Mouse (Mus musculus) heart, adult 18-20 months (tissue): ENCODE results near the gene Oas2. TPM values are rescaled to one million over a fixed set of nuclear protein-coding genes. Genes with fewer than 3 reads are reported as not detected.
A peak's percentile ranks its signal among the peaks of the same experiment; 100 is the strongest.
"Not testable (repeated sequence)": the region's sequence is repeated elsewhere in the genome, so short reads cannot be mapped to it uniquely, and the experiment has no call there.

Experiments
- DNase-seq, 2 experiments: peaks; one replicate each; pipeline ENCODE4 v3.0.0; 2021 to 2022; ENCODE audit warnings: mixed read lengths in 1 of 2
- long read RNA-seq, 2 experiments: library from polyadenylated mRNA; stranded (forward); transcript quantifications; one replicate each; pipeline ENCODE4 v2.0.0; 2021
- total RNA-seq, 2 experiments: library from RNA; stranded (reverse); gene quantifications; 2 replicates each; pipeline ENCODE4 v1.2.3; 2021

Oas2 gene
- total RNA-seq, result 1 to 10 TPM; 1.1 to 1.2 TPM
- long read RNA-seq, experiment 1, result 0 reads
- long read RNA-seq, experiment 2, result 0 reads

DNA sequence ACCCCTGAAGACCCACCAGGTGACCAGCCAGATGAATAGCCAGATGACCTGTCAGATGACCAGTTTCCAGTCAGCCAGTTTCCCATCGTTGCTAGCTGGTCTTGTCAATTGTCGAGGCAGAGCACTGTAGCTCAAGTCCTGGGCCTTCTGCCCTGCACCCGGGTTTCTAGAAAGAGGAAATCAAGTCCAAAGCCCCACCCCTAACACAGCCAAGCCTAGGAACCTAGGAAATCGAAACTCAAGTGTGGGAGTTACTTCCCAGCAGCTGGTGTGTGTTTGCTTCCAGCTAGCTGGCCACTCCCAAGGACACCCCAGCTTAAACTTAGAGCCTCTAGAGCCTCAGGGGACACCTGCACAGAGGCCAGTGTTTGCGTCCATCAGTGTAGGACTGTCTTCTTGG is at the start of gene Oas2:
Gene Oas2, minus strand, starts transcription at position 166 of the 400 bp plus-strand sequence.
- DNase-seq, result peak; percentile 22 to 64

DNA sequence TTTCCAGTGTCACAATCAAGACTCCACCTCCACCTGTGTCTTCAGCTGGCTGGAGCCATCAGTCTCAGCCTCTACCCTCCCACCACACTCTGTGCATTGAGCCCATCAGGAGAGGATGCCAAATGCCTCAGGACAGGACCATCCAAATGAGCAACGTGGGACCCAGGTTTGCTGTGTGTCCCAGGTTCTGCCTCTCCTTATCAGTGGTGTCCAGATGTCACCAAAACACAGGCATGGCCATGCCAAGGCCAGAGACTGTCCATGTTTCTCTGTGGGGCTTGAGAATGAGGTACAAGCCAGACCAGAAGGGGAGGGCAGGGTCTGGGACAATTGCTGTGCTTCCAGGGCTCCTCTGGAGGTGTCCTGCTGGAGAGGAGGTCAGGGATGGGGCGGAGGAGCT is 49.3 kb upstream of the Oas2 start:
- not testable (repeated sequence) for DNase-seq

DNA sequence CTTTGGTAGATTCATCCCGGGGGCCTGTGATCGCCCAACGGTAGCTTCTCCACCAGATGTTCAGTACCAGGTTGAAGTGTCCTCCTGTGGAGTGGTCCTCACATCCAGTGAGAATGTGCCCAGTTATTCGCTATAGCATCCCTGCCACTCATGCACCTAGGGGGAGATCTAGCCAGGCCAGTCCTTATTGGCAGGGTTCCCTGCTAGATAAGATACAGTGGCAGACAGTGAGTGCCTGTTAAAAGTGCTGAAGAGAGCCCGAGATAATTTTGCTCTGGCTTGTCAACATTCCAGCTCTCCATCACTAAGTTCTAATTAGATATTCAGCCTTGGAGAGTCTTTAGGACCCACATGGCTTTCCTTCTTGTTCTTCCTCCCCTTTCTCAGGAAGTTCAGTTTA is 48.5 kb upstream of the Oas2 start:
- not testable (repeated sequence) for DNase-seq

DNA sequence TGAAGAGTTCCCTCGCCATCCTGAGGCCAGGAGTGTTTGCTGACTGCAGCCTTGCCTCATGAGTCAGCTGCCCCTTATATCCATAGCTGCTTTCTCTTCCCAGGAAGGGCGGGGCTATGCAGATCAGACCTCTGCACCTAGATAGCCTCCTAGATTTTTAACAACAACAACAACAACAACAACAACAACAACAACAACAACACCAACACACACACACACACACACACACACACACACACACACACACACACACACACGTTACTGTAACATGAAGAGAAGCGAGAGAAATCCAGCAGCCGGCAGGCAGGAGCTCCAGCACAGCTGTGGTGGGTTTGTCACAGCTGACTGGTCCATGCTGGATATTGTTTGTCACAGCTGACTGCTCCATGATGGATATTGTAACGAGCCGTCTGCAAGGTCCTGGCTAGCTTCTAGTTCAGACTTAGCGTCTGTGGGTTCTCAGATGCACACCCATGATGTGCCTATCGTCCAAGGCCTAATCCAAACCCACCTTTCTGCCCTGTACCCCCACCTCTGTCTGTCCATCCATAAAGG is 45.9 kb upstream of the Oas2 start, which contains the start of gene Oas1e:
Gene Oas1e, minus strand, starts transcription at position 51 of the 555 bp plus-strand sequence.
- not testable (repeated sequence) for DNase-seq

DNA sequence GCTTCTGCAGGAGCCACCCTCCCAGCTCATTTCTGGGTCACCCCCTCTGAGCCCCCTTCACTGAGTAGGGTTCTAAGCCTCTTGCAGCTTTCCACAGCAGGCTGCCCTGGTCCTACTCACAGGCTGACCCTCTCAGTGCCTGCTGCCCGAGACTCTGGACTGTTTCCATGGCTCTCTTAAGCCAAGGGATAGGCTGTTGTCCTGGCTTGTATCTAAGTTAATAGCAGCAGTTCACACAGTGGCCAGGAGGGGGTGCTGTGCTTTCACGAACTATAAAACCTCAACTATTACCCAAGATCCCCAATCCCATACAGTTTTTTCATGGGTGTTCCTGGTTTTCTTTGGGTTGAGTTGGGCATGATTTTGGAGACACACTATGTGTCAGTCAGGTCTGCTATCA is 43.4 kb upstream of the Oas2 start:
- DNase-seq, result peak in 1 of 2 experiments; percentile 71

DNA sequence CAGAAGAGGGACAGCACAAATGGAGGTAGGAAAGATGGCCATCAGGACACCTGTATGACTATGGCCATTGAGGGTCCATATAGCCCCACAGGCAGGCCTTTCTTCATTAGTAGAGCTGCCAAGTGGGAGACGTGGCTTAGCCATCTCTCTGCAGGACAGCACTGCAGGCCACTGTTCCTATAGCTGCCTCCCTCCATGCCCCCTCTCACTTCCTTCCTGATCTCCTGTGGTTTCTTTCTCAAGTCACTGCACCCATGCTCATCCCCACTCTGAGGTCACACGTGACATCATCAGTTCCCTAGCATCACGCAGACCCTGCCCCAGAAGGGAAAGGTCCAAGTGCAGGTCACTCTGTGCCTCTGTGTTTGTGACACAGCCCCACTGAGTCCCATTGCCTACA is 37.4 kb upstream of the Oas2 start:
- DNase-seq, result no peak

DNA sequence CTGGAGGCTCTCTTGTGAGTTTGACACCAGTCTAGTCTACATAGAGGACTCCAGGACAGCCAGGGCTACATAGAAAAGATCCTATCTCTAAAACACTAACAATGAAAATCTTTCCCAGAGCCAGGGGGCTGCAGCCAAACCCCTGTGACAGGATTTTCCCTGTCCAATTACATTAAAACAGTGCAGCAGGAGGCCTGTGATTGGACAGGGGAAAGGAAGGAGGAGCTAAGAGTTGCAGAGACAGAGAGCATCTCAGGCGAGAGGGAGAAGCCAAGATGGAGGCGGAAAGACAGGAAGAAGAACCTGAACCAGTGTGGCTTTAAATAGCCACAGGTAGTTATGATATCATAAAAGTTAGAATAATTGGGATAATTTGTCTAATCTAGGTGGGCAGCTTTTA is 32.8 kb upstream of the Oas2 start:
- DNase-seq, result no peak

DNA sequence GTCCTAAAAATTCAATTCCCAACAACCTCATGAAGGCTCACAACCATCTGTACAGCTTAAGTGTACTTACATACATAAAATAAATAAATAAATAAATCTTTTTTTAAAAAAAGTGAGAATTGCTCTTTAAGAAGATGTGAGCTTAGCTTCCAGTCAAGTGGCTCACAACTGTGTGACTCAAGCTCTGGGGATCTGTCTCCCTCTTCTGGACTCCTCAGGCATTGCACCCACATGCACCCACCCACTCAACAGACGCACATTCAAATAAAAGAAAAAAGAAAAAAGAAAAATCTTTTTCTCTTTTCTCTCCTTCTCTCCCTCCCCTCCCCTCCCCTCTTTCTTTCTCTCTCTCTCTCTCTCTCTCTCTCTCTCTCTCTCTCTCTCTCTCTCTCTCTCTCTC is 32.0 kb upstream of the Oas2 start:
- no peak for DNase-seq

DNA sequence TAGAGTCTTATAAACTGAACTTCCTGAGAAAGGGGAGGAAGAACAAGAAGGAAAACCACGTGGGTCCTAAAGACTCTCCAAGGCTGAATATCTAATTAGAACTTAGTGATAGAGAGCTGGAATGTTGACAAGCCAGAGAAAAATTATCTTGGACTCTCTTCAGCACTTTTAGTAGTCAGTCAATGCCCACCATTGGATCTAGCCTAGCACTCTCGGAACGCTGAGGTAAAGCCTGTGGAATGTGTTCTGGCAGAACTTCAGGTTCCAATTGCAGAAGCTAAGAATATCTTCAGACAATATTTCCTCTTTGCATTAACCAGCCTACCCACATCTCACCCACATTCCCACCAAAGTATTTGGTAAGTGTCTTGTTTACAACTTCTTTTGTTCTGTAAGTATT is 30.3 kb upstream of the Oas2 start:
- DNase-seq, result peak; percentile 34 to 56

DNA sequence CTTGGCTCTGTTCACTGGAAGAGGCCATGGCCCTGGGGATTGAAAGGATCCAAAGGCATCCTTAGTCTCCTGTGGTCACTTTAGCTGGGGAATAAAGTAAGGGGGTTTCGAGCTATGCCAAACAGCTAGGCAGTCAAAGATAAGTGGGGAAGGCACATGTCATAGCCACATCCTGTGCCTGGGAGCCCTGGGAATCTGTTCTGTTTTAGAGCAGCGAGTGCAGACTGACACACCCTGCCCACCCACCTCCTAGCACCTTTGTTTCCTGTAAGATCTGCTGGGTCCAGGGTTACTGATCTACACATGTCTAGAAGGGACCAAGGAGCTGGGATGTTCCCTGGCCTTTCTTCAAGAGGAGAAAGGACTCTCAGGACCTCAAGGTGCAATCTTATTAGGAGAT is 29.3 kb upstream of the Oas2 start:
- no peak for DNase-seq

DNA sequence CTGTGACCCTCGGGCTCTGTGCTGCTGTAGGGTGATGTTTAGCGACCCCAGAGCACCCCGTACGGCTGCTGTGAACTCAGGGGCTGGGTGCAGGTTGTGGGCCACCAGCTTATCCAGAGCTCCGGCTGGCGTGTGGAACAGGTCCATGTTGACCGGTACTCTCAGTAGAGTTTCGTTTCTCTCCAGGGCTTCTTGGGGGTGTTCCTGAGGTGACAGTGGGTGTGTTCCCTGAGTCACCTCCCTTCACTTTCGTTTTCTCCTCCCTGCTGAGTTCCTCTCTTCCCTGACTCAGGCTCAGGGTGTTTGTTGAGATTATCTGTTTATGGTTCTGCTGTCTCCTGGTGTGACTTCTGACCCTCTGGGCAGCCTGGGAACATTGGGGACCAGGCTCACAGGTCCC is 27.8 kb upstream of the Oas2 start, which contains the start of gene Oas3:
Gene Oas3, minus strand, starts transcription at position 184 of the 400 bp plus-strand sequence.
- DNase-seq, result no peak

DNA sequence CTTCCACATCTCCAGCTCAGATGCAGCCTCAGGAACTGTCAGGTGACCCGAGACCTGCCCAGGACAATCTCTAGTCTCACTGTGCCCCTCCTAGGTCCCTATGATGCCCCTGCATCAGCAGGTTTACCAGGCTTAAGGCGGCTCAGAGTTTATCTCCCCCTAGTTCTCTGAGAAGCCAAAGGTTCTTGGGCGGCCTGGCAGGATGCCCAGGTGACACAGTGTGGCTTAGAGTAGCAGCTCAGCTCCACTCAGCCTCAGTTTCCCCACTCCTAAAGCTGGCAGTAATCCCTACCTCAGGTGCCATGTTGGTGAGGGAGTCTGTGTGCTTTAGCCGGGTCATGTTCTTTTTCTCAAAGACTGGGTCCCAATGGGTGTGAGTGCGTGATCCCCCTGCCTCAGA is 27.1 kb upstream of the Oas2 start:
- DNase-seq, result no peak

DNA sequence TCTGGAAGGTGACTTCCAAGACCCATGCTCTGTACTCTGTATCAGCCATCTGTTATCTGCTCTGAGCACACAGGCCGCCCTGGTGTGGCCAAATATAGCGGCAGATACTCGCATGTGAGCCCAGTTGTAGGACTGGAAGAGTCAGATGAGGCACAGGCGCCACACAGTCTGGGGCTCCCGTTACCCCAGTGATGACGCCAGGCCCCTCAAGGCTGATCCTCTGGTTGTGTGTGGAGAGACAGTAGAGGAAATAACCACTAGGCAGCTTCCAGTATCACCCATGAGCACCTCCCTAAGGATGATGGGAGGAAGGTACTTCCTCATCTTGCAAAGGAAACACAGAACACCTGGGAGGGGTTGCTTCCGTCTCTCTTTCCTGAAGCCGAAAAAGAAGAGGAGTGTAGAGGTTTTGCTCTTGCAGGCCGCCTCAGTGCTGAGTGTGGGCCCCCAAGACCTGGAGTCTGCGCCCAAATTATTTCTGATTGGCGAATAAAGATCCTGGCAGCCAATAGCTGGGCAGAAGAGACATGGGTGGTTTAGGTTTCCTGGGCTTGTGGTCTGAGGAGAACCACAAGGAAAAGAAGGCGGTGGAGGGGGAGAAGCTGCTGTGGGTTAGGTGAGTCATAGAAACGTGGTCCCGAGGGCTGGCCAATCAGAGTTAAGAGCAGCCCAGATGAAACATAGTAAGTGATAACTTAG is 25.8 kb upstream of the Oas2 start:
- peak; percentile 11 to 21 for DNase-seq

DNA sequence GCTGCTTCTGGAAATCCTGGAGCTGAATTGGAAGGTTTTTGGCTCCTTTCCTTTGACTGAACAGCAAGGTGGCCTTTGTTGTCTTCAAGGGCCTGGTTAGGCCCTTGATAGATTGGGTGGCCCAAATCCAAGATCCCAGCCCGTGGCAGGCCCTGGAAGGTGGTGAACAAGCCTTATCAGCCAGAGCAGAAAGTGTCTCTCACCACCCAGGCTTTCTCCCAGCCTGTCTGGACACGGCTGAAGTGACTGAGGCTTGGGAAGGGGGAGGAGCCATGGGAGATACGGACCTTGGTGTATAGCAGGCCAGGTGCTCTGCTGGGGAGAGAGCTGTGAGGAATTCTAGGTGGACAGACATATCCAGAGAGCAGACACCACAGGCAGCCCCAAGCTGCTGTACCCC is 19.7 kb upstream of the Oas2 start:
- DNase-seq, result no peak

DNA sequence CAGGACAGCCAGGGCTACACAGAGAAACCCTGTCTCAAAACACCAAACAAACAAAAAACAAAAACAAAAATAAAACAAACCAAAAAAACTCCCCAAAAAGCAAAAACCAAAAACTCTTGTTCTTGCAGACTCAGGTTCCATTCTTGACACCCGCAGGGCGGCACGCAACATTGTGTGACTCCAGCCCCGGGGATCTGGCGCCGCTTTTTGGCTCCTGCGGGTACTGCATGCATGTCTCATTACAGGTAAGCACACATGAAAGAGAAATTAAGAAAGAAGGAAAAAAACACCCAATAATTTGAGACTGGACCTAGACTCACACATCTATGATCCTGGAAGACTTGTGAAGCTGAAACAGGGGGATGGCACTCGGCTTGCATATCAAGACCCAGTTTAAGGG is 15.4 kb upstream of the Oas2 start:
- no peak for DNase-seq

DNA sequence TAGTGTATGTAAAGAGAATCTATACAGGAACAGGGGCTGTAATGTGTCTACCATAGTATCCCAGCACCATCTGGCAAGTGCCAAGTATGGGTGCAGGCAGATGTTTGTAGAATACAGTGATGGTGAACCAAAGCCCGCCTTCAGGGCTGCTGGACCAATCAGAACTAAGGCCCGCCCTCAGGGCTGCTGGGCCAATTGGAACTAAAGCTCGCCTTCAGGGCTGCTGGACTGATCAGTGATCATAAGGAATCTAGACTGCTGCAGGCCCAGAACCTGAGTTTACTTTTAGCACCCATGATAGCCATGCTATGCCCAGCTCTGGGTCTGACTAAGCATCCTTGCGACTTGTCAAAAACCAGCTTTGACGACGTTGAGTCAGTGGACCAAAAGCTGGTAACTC is 12.2 kb upstream of the Oas2 start:
- peak; percentile 11 to 17 for DNase-seq

DNA sequence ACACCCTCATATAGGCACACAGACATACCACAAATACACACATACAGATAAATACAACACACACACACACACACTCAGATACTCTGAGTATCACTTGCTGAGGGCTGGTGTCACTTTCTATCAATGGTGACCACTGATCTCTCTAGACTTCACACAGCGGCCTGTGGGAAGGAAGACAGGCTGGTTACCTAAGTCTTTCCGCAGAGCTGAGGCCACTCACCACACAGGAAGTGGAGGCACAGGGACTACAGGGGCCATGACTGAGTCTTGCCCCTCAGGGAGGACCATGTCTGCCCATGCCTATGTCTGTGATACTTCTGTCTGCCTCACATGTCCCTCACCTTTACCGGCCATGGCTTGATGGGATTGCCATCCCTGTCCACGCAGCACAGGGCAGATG is 4.6 kb upstream of the Oas2 start:
- no peak for DNase-seq

DNA sequence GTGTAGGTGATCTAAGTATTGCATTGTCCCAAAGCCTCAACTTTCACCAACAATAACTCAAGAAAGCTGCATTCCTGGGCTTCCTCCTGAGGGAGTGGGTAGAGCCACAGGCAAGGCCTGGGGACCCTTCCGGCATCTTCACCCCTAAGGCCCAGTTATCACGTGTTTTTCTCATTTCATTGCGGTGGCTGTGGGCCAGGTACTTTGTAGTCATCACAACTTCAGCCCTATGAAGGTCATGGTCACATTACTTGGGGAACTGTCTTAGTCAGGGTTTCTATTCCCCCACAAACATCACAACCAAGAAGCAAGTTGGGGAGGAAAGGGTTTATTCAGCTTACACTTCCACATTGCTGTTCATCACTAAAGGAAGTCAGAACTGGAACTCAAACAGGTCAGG is 3.1 kb upstream of the Oas2 start:
- no peak for DNase-seq

DNA sequence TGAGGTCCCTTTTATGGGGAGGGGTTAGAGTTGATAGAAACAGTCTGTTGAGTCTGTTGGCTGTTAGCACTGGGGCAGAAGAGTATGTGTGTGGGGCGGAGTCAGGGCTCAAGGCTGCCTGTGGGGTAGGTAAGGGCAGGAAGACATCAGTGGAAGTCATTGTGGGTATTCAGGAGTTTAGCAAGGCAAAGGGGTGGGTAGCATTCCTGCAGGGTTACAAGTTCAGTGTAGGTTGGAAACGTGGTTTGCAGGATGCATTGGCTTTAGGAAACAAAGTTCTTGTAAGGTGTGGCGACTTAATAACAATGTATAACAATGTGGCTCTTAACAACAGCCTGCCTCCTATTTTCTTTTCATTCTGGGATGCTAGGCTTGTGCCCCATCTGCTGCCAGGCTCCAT is 1.6 kb upstream of the Oas2 start:
- no peak for DNase-seq

DNA sequence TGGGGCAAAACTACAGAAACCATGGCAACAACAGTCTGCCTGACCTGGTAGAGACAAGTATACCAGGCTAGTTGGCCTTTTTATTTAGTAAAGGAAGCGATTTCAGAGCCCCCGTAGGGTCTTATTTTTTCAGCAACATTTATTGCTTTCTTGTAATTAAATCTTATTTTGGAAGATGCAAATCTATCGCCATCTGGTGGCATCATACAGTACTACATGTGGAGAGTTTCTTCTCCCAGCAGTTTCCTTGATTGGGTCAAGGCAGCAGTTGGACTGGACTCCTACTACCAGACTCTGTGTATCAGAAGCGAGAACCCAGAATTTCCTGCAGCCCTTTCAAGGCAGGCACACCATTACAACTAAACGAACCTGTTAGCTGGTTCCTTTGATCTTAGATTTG is 3.2 kb downstream of the Oas2 start:
- DNase-seq, result peak; percentile 27 to 78

DNA sequence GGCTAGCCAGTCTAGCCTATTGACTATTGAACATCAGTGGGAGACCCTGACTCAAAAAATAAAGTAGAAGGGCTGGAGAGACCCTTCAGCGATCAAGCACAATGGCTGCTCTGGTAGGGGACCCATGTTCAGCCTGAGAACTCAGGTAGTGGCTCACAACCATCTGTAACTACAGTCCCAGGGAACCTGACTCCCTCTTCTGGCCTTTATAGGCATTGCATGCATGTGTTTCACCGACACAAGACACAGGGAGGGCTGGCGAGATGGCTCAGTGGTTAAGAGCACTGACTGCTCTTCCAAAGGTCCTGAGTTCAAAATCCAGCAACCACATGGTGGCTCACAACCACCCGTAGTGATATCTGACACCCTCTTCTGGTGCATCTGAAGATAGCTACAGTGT is 7.5 kb downstream of the Oas2 start:
- DNase-seq, result peak in 1 of 2 experiments; percentile 32

DNA sequence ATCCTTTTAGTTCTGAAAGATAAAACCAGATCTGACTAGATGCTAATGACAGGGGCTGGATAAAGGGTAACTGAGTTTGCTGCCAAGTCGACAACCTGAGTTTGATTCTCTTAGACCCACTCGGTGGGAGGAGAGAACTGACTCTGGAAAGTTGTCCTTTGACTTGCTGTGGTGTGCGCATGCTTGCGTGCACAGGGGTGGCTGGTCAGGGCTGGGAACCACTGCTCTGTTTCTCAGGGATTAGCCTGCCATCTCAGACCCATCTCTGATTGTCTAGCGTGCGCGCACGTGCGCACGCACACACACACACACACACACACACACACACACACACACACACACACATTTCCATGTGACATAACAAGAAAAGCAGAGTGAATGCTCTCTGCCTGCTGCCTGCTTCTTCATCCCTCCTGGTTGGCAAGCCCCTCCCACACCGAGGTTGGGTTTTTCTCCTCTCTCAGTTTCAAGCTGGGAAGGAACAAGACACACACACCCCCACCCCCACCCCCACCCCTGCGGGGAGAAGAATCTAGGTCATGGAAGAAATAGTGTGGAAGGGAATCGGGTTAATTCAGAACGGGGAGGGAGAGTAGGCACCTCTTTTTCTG is 15.2 kb downstream of the Oas2 start:
- DNase-seq, result no peak

DNA sequence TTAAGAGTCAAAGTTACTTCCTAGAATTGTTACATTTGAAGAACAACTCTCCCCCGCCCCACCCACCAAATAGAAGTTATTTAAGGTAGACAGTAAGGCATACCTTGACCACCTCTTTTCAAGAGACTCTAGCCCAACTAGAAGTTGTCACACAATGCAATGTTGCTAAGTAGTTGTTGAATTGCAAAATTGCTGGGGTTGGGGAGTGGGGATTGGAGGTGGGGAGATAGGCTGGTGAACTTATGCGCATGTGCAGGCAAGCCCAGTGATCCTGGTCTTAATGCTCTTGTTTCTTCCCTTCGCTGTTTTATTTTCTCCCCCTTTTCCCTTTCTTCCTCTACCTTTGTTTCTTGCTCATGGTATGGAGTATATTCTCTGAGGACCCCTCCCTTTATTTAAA is 16.0 kb downstream of the Oas2 start:
- no peak for DNase-seq

DNA sequence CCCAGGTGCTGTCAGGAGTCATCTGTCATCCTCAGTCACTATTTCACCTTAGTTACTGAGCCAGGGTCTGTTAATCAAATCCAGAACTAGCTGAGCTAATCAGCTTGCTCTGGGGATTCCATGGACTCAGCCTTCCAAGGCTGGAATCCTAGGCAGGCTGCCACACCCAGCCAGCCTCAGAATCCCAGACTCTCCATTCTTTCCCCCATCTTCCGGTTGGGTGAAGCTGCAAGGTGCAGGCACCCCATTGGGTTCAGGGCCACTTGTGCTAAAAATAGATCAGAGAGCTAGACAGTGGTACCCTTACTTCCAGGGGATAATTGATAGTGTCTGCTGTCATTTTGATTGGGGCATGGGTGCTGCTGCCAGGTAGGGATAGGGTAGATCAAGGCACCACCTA is 16.9 kb downstream of the Oas2 start:
- DNase-seq, result no peak
